Mouse (Mus musculus): Measurements from ENCODE around the gene Cbarp. TPM values are rescaled to one million over a fixed set of nuclear protein-coding genes. Genes with fewer than 3 reads are reported as not detected.

Cbarp gene
- total RNA-seq, 2 experiments from 2014 or later = 129 to 266 TPM

DNA sequence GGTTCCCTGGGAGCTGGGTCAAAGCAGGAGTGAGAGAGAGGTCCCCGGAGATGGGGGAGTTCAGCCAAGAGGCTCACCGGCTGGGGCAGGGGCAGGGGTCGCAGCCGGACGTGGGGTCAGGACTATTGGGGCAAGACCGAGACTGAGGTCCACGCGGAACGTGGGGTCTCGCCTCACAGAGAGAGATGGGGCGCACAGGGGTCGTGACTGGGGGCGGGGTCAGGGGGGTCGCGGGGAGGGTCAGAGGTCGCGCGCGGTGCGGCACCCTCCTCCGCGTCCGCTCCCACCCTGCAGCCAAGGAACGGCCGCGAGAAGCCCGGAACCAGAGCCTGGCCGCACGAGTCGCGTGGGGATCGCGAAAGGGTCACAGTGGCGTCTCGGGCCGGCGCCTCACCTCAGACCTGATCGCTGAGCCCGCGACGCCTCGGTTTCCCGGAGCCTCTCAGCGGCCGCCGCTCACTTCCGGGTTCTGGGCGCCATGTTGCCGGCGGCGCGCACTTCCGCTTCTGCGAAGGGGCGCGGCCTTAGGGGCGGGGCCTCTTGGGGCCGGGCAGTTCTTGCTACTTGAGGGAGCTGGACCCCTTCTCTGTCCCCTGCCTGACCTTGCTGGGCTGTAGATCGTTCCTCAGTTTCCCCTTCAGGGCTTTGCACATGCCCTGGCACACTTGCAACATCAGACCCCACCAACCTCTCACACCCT is 38.3 kb downstream of the Cbarp start:
- DNase-seq (ENCODE audit: low spot score in 2 of 2) = peak; percentile 85 to 92

DNA sequence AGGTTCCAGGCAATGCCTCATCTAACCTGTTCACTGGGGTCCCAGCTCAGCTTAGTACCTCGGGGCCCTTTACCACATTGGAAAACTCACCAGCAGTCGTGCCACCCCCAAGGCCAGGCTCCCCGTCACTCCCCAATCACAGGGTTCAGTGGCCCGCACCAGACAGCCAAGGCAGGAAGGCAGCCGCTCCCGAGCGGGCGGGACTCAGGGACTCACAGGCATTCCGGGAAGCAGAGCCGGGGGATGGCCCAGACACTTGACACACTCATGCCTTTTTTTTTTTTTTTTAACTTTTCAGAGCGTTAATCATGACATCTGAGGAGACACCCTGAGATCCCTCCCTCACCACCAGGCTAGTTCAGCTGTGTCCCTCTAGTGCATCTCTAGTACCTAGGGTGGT is 39.7 kb downstream of the Cbarp start:
- DNase-seq (ENCODE audit: low spot score in 2 of 2) = peak; percentile 46 to 54

GRCm38 (mm10) chr10:80098630-80099029 is 42.0 kb downstream of the Cbarp start:
- peak in 1 of 2 experiments; percentile 31 for DNase-seq (ENCODE audit: low spot score in 2 of 2)

GRCm38 (mm10) chr10:80097275-80097674 is 43.4 kb downstream of the Cbarp start:
- DNase-seq (ENCODE audit: low spot score in 2 of 2) = no peak

DNA sequence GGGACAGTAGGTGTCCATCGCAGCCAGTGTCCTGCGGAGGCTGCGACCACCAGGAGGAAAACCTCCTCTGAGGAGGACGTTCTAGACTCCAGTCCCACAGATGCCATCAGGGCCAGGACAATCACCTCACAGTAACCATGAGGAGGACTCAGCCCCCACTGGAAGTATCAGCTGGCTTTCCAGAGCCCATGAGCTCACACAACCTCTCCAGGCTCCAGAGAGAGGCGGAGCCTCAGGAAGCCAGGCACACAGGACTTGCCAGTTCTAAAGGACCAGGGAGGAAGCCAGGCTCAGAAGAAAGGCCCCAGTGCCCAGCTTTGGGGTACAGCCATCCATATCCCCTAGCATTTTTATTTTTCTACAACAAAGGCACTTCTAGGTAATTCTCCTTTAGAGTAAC is 45.1 kb downstream of the Cbarp start:
- DNase-seq (ENCODE audit: low spot score in 2 of 2) = no peak

- DNase-seq (ENCODE audit: low spot score in 2 of 2) = no peak
These were observed 46.0 kb downstream of the Cbarp start for GRCm38 (mm10) chr10:80094684-80095083.

- DNase-seq (ENCODE audit: low spot score in 2 of 2) = no peak
These were observed 46.5 kb downstream of the Cbarp start for GRCm38 (mm10) chr10:80094085-80094484.

- DNase-seq (ENCODE audit: low spot score in 2 of 2) = no peak
These were observed 47.9 kb downstream of the Cbarp start for GRCm38 (mm10) chr10:80092690-80093089.

GRCm38 (mm10) chr10:80091527-80091926 is 49.1 kb downstream of the Cbarp start:
- no peak for DNase-seq (ENCODE audit: low spot score in 2 of 2)

GRCm38 (mm10) chr10:80089146-80089545 is 51.5 kb downstream of the Cbarp start:
- DNase-seq (ENCODE audit: low spot score in 2 of 2) = no peak

GRCm38 (mm10) chr10:80087483-80087882 is 53.2 kb downstream of the Cbarp start:
- no peak for DNase-seq (ENCODE audit: low spot score in 2 of 2)

- no peak for DNase-seq (ENCODE audit: low spot score in 2 of 2)
These were observed 53.8 kb downstream of the Cbarp start for GRCm38 (mm10) chr10:80086847-80087246.

- no peak for DNase-seq (ENCODE audit: low spot score in 2 of 2)
These were observed 55.7 kb downstream of the Cbarp start for GRCm38 (mm10) chr10:80084817-80085487.

- DNase-seq (ENCODE audit: low spot score in 2 of 2) = no peak
These were observed 59.6 kb downstream of the Cbarp start for GRCm38 (mm10) chr10:80081075-80081474.

Other genes with a start within 250 kb of the Cbarp start
- 1,000 to 10,000 TPM; 1,757 to 2,495 TPM for gene Cfd, start 250.0 kb downstream of the Cbarp start, total RNA-seq (2021)
- gene Med16, start 231.9 kb downstream of the Cbarp start, total RNA-seq (2021) = 10 to 100 TPM; 32.7 to 40.7 TPM
- not detected for gene Gm26602, start 230.0 kb downstream of the Cbarp start, total RNA-seq (2021)
- gene Kiss1r, start 223.9 kb downstream of the Cbarp start, total RNA-seq (2021) = 1 to 10 TPM; 1.0 to 2.2 TPM
- 100 to 1,000 TPM in 1 of 2 experiments, 10 to 100 TPM in 1; 92.0 to 107 TPM for gene R3hdm4, start 219.6 kb downstream of the Cbarp start, total RNA-seq (2021)
- gene Arid3a, start 213.8 kb downstream of the Cbarp start, total RNA-seq (2021) = 1 to 10 TPM; 3.6 to 4.3 TPM
- gene Wdr18, start 180.7 kb downstream of the Cbarp start, total RNA-seq (2021) = 10 to 100 TPM; 37.2 to 40.1 TPM
- under 1 TPM in 1 of 2 experiments, not detected in 1; 0.19 TPM for gene Grin3b, start 170.1 kb downstream of the Cbarp start, total RNA-seq (2021)
- gene Tmem259, start 156.5 kb downstream of the Cbarp start, total RNA-seq (2021) = 100 to 1,000 TPM; 140 to 144 TPM
- 10 to 100 TPM; 28.5 to 49.0 TPM for gene Cnn2, start 152.3 kb downstream of the Cbarp start, total RNA-seq (2021)
- gene Abca7, start 144.3 kb downstream of the Cbarp start, total RNA-seq (2021) = 10 to 100 TPM; 20.6 to 22.3 TPM
- gene Arhgap45, start 124.2 kb downstream of the Cbarp start, total RNA-seq (2021) = 1 to 10 TPM; 5.5 to 7.3 TPM
- 10 to 100 TPM; 86.3 to 94.3 TPM for gene Polr2e, start 101.0 kb downstream of the Cbarp start, total RNA-seq (2021)
- gene Gpx4, start 93.7 kb downstream of the Cbarp start, total RNA-seq (2021) = 1,000 to 10,000 TPM; 1,091 to 1,886 TPM
- 10 to 100 TPM; 31.0 to 41.4 TPM for gene Sbno2, start 35.3 kb downstream of the Cbarp start, total RNA-seq (2021)
- gene Stk11, start 25.0 kb downstream of the Cbarp start, total RNA-seq (2021) = 100 to 1,000 TPM; 154 to 158 TPM
- 1,000 to 10,000 TPM in 1 of 2 experiments, 100 to 1,000 TPM in 1; 593 to 1,133 TPM for gene Atp5d, start 2.2 kb downstream of the Cbarp start, total RNA-seq (2021)
- gene Midn, start 7.4 kb upstream of the Cbarp start, total RNA-seq (2021) = 10 to 100 TPM; 64.8 to 82.0 TPM
- 10 to 100 TPM; 34.7 to 46.3 TPM for gene Cirbp, start 25.1 kb upstream of the Cbarp start, total RNA-seq (2021)
- gene 1600002K03Rik, start 32.1 kb upstream of the Cbarp start, total RNA-seq (2021) = 10 to 100 TPM; 14.7 to 16.6 TPM
- 1 to 10 TPM; 1.3 to 2.1 TPM for gene Efna2, start 38.6 kb upstream of the Cbarp start, total RNA-seq (2021)
- 10 to 100 TPM; 17.4 to 18.4 TPM for gene Mum1, start 85.6 kb upstream of the Cbarp start, total RNA-seq (2021)
- gene Ndufs7, start 108.3 kb upstream of the Cbarp start, total RNA-seq (2021) = 100 to 1,000 TPM; 294 to 370 TPM
- gene Gamt, start 120.2 kb upstream of the Cbarp start, total RNA-seq (2021) = 100 to 1,000 TPM; 146 to 236 TPM
- gene Dazap1, start 120.7 kb upstream of the Cbarp start, total RNA-seq (2021) = 100 to 1,000 TPM in 1 of 2 experiments, 10 to 100 TPM in 1; 90.2 to 100 TPM
- gene Rps15, start 151.6 kb upstream of the Cbarp start, total RNA-seq (2021) = 1,000 to 10,000 TPM; 1,162 to 1,195 TPM
- gene Apc2, start 155.1 kb upstream of the Cbarp start, total RNA-seq (2021) = 1 to 10 TPM; 1.8 to 2.0 TPM
- 10 to 100 TPM; 25.0 to 28.9 TPM for gene 2310011J03Rik, start 179.7 kb upstream of the Cbarp start, total RNA-seq (2021)
- gene Pcsk4, start 188.7 kb upstream of the Cbarp start, total RNA-seq (2021) = 1 to 10 TPM; 1.6 to 3.1 TPM
- 10 to 100 TPM; 10.2 to 20.8 TPM for gene Reep6, start 189.1 kb upstream of the Cbarp start, total RNA-seq (2021)
- gene Adamtsl5, start 207.6 kb upstream of the Cbarp start, total RNA-seq (2021) = 10 to 100 TPM in 1 of 2 experiments, 1 to 10 TPM in 1; 5.1 to 11.5 TPM
- gene Plk5, start 215.6 kb upstream of the Cbarp start, total RNA-seq (2021) = under 1 TPM; 0.19 to 0.27 TPM
- gene Mex3d, start 246.8 kb upstream of the Cbarp start, total RNA-seq (2021) = 10 to 100 TPM; 16.6 to 18.0 TPM

Measured in adrenal gland, adult 18-20 months (tissue).